Mouse (Mus musculus): ENCODE results near the gene Taar7e. TPM values are rescaled to one million over a fixed set of nuclear protein-coding genes. Genes with fewer than 3 reads are reported as not detected.

Taar7e gene
- polyA plus RNA-seq, 1 experiment from 2014 or later: not detected

Other genes with a start within 250 kb of the Taar7e start
- 8.1 and 9.3 TPM in 2 replicates for gene Slc18b1, start 240.6 kb upstream of the Taar7e start, polyA plus RNA-seq (2014; fragmentation: Nextera tagmentation; extraction: Ambion mirVana)
- not detected in 2 replicates for gene Vnn3, start 186.2 kb upstream of the Taar7e start, polyA plus RNA-seq (2014; fragmentation: Nextera tagmentation; extraction: Ambion mirVana)
- gene Vnn1, start 142.9 kb upstream of the Taar7e start, polyA plus RNA-seq (2014; fragmentation: Nextera tagmentation; extraction: Ambion mirVana): 7.0 and 7.3 TPM in 2 replicates
- gene Taar1, start 117.3 kb upstream of the Taar7e start, polyA plus RNA-seq (2014; fragmentation: Nextera tagmentation; extraction: Ambion mirVana): not detected in 2 replicates
- not detected in 2 replicates for gene Taar2, start 99.0 kb upstream of the Taar7e start, polyA plus RNA-seq (2014; fragmentation: Nextera tagmentation; extraction: Ambion mirVana)
- not detected in 2 replicates for gene Taar3, start 88.1 kb upstream of the Taar7e start, polyA plus RNA-seq (2014; fragmentation: Nextera tagmentation; extraction: Ambion mirVana)
- gene Taar4, start 77.1 kb upstream of the Taar7e start, polyA plus RNA-seq (2014; fragmentation: Nextera tagmentation; extraction: Ambion mirVana): not detected in 2 replicates
- not detected in 2 replicates for gene Taar5, start 66.9 kb upstream of the Taar7e start, polyA plus RNA-seq (2014; fragmentation: Nextera tagmentation; extraction: Ambion mirVana)
- gene Taar6, start 52.0 kb upstream of the Taar7e start, polyA plus RNA-seq (2014; fragmentation: Nextera tagmentation; extraction: Ambion mirVana): not detected in 2 replicates
- gene Taar7a, start 44.1 kb upstream of the Taar7e start, polyA plus RNA-seq (2014; fragmentation: Nextera tagmentation; extraction: Ambion mirVana): not detected in 2 replicates
- not detected in 2 replicates for gene Taar7b, start 37.7 kb upstream of the Taar7e start, polyA plus RNA-seq (2014; fragmentation: Nextera tagmentation; extraction: Ambion mirVana)
- gene Taar7d, start 10.4 kb upstream of the Taar7e start, polyA plus RNA-seq (2014; fragmentation: Nextera tagmentation; extraction: Ambion mirVana): not detected in 2 replicates
- gene Taar7f, start 11.9 kb downstream of the Taar7e start, polyA plus RNA-seq (2014; fragmentation: Nextera tagmentation; extraction: Ambion mirVana): not detected in 2 replicates
- gene Taar8a, start 38.9 kb downstream of the Taar7e start, polyA plus RNA-seq (2014; fragmentation: Nextera tagmentation; extraction: Ambion mirVana): not detected in 2 replicates
- gene Taar8b, start 54.7 kb downstream of the Taar7e start, polyA plus RNA-seq (2014; fragmentation: Nextera tagmentation; extraction: Ambion mirVana): not detected in 2 replicates
- not detected in 2 replicates for gene Taar8c, start 64.3 kb downstream of the Taar7e start, polyA plus RNA-seq (2014; fragmentation: Nextera tagmentation; extraction: Ambion mirVana)
- not detected in 2 replicates for gene Taar9, start 71.9 kb downstream of the Taar7e start, polyA plus RNA-seq (2014; fragmentation: Nextera tagmentation; extraction: Ambion mirVana)
- gene Stx7, start 111.7 kb downstream of the Taar7e start, polyA plus RNA-seq (2014; fragmentation: Nextera tagmentation; extraction: Ambion mirVana): 89.8 and 99.4 TPM in 2 replicates
- gene Moxd1, start 185.9 kb downstream of the Taar7e start, polyA plus RNA-seq (2014; fragmentation: Nextera tagmentation; extraction: Ambion mirVana): 3.7 and 5.8 TPM in 2 replicates

Measured in heart, embryonic 11.5 days (tissue).